Mouse (Mus musculus) heart, adult 2 months (tissue): Measurements from ENCODE around the gene Ets1.

ENCODE experiments used
- CTCF ChIP-seq: fragments of 200-600 bp; IDR thresholded peaks from 2 replicates; pipeline ENCODE4 v1.8.1; 2022; ENCODE audit warnings: antibody characterized with exemption, mild to moderate bottlenecking, moderate library complexity
- EP300 ChIP-seq: fragments of 200-500 bp; IDR thresholded peaks from 2 replicates; pipeline ENCODE4 v1.6.1; 2011; ENCODE audit warnings: low read depth, low read length, control low read depth; ENCODE audit not compliant: insufficient read depth
- POLR2A ChIP-seq: fragments of 200-500 bp; IDR thresholded peaks from 2 replicates; pipeline ENCODE4 v1.6.1; 2011; ENCODE audit warnings: mild to moderate bottlenecking, low read depth, low read length, control low read depth; ENCODE audit not compliant: insufficient read depth

- TF ChIP-seq CTCF (no peak), POLR2A (no peak), EP300 (no peak)
Observed at GRCm38 (mm10) chr9:32740751-32741387, 104.8 kb downstream of the Ets1 start.
